Mouse (Mus musculus): ENCODE data around the gene Kri1. TPM values are rescaled to one million over a fixed set of nuclear protein-coding genes. Genes with fewer than 3 reads are reported as not detected.

The Kri1 gene
- total RNA-seq, 2 experiments from 2014 or later = 18.2 to 19.7 TPM

DNA sequence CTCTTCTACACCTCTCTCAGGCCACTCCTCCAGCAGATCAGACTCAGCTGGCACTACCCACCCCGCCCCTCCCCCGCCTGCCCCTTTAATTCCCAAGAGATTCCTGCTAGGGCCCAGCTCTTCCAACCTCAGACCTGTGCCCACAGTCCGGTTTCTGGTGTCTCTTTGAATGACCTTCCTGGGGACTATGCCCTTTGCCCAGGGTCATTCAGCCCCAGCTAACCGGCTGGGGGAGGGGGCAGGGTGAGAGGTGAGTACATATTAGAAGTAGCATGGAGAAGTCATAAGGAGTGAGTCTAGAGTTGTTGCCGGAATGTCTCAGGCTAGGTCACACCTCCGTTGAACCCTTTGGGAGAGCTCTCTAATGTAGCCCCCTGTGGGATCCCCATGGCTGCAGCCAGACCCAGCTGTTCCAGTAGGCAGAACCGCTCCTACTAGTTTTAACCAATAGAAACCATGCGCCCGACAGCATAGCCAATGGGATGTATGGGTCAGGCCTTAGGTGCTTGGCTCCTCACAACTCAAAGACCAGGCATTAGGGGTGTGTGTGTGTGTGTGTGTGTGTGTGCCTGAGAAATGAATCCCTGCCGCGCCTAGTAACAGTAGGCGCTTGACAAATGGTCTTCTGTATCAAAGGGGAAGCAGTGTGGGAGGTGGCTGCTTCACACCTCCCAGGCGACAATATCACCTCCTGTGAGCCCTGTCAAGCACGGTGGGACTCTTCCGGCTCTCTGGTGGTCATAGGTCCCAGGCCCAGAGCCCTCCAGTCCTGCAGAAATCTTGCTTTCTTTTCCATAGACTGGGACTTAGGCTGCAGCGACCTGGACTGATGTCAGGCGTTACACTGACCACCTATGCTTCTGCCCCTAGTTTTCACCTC, 37.9 kb downstream of the Kri1 start:
- no peak for ATAC-seq (replicated peaks; ENCODE audit: low FRiP score, poor library complexity, severe bottlenecking)

GRCm38 (mm10) chr9:21248326-21248725, 39.4 kb downstream of the Kri1 start, which contains the start of gene S1pr5:
Gene S1pr5, minus strand, starts transcription at chr9:21248443.
- ATAC-seq (replicated peaks; ENCODE audit: low FRiP score, poor library complexity, severe bottlenecking) = peak; percentile 40; the same call in 1 of the 2 replicates

DNA sequence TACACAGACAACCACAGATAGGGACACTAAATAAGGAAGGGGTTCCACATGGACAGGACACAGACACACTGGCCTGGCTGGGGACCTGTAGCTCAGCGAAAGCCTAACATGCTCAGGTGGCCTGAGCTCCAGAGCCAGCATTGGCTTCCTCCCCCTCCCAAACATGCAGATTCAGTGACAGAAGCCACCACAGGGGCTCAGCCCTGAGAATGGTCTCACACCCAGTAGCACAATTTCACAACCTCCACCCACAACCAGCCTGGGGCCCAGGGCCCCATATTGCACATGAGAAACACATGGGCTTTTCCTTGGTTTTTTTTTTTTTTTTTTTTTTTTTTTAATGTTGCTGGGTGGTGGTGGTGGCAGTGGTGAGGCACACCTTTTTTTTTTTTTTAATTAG, 41.4 kb downstream of the Kri1 start:
- no peak for ATAC-seq (replicated peaks; ENCODE audit: low FRiP score, poor library complexity, severe bottlenecking)

- ATAC-seq (replicated peaks; ENCODE audit: low FRiP score, poor library complexity, severe bottlenecking) = no peak
These were observed 42.7 kb downstream of the Kri1 start for GRCm38 (mm10) chr9:21245113-21245487.

DNA sequence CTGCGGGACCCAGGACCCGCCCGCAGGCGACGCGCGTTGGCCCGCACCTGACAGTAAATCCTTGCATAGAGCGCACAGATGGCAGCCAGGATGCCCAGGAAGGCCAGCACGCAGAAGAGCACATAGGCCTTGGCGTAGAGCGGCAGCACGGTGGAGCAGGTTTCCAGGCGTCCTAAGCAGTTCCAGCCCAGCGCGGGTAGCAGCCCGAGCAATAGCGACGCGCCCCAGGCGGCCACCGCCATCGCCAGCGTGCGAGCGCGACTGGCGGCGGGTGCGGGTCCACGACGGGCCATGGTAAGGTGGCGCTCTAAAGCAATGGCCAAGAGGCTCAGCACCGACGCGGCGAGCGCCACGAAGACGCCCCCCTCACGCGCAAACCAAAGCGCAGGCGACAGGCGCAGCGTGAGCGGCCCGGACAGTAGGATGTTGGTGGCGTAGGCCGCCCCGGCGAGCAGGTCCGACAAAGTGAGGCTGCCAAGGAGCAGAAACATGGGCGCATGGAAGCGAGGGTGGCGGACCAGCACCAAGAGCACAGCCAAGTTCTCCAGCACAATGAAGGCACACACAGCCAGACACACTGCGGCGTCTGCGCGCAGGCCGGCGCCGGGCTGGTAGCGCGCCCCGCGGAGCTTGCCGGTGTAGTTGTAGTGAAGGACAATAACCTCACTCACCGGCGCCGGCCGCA, 43.2 kb downstream of the Kri1 start:
- ATAC-seq (replicated peaks; ENCODE audit: low FRiP score, poor library complexity, severe bottlenecking) = no peak

- ATAC-seq (replicated peaks; ENCODE audit: low FRiP score, poor library complexity, severe bottlenecking) = no peak
These were observed 43.8 kb downstream of the Kri1 start for GRCm38 (mm10) chr9:21243826-21244427.

DNA sequence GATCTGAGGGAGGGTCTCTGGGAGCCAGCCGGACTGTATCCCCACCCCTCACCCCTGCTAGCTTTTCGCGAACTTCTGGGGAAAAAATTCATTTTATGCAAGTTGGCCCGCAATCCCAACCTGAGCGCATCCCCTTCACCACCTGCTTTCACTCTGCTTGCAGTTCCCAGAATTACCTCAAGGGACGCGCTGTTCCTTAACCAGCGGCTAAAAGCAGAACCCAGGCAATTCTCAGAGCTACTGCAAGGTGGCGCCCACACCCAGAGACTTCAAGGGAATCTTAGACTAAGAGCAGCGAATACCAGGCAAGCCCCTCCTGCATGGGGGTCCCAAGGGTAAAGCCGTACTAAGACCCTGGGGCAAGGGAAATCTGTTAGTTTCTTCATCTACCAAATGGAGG, 46.4 kb downstream of the Kri1 start:
- peak; percentile 75 for ATAC-seq (replicated peaks; ENCODE audit: low FRiP score, poor library complexity, severe bottlenecking)

DNA sequence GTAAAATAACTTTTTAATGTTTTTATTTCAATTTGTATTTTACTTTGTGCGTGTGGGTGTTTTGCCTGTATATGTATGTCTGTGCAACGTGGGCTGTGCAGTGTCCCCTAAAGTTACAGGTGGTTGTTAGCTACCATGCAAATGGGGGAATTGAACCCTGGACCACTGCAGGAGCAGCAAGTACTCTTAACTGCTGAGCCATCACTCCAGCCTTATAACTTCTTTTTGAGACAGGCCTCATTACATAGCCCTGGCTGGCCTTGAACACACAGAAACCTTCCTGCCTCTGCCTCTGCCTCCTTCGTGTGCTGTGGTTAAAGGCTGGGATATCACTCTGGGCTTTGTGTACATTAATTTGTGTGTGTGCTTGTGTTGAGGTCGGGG, 48.3 kb downstream of the Kri1 start:
- peak; percentile 6; the same call in 1 of the 2 replicates for ATAC-seq (replicated peaks; ENCODE audit: low FRiP score, poor library complexity, severe bottlenecking)

- ATAC-seq (replicated peaks; ENCODE audit: low FRiP score, poor library complexity, severe bottlenecking) = peak; percentile 73
These were observed 48.9 kb downstream of the Kri1 start, which contains the start of gene Keap1 for GRCm38 (mm10) chr9:21238733-21239464. Gene Keap1, minus strand, starts transcription at chr9:21239361.

GRCm38 (mm10) chr9:21238004-21238732, 49.6 kb downstream of the Kri1 start:
- no peak for ATAC-seq (replicated peaks; ENCODE audit: low FRiP score, poor library complexity, severe bottlenecking)

DNA sequence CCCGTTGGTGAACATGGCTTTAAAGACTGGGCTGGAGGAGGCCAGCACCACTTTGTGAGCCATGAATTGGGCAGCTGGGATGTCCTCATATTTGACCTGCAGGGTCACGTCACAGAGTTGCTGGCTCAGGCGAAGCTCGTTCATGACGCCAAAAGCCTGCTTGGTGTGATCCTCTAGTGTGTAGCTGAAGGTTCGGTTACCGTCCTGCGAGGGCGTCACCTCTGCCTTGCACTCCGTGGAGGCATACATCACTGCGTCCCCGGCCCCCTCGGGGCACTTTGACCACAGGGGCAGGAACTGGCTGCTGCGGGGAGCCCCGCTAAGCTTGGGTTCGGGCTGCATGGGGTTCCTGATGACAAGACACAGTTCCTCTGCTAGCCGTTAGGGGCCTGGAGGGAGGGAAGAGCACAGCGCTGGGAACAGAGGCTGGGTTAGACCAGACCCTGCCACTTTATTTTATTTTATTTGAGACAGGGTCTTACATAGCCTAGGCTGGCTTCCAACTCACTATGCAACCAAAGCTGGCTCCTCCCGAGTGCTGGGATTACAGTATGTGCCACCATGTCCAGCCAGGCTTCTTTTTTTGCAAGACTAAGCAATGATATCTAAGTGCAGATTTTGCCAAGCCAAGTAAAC, 50.3 kb downstream of the Kri1 start:
- peak; percentile 54 for ATAC-seq (replicated peaks; ENCODE audit: low FRiP score, poor library complexity, severe bottlenecking)

GRCm38 (mm10) chr9:21236991-21237367, 50.8 kb downstream of the Kri1 start:
- no peak for ATAC-seq (replicated peaks; ENCODE audit: low FRiP score, poor library complexity, severe bottlenecking)

DNA sequence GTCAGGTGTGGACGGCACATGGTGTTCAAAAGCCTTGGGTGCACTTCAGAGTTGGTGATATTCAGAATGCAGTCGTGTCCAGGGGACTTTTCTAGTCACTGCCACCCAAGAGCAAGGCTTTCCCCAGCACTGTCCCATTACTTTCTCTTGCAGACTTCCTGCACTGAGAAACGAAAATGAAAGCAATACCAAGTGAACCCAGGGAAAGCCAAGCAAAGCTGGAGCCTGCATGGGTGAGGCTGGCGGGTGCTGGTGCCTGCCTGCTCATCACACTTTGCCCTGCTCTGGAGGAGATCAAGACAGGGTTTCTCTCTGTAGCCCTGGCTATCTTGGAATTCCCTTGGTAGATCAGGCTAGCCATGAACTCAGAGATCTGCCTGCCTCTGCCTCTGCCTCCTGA, 52.4 kb downstream of the Kri1 start:
- ATAC-seq (replicated peaks; ENCODE audit: low FRiP score, poor library complexity, severe bottlenecking) = no peak

DNA sequence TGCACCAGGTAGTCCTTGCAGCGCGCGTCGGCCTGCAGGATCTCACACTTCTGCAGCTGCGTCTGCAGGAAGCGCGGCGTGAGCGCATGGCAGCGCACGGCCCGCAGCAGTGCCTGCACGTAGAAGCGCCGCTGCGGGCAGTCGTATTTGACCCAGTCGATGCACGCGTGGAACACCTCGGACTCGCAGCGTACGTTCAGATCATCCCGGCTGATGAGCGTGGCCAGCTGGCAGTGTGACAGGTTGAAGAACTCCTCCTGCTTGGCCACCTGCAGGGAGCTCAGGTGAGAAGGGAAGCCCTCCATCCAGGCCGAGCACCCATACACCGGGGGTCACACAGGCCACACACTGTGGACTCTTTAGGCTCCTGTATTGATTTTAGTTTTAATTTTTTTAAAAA, 54.0 kb downstream of the Kri1 start:
- no peak for ATAC-seq (replicated peaks; ENCODE audit: low FRiP score, poor library complexity, severe bottlenecking)

- no peak for ATAC-seq (replicated peaks; ENCODE audit: low FRiP score, poor library complexity, severe bottlenecking)
These were observed 54.4 kb downstream of the Kri1 start for GRCm38 (mm10) chr9:21233366-21233765.

- no peak for ATAC-seq (replicated peaks; ENCODE audit: low FRiP score, poor library complexity, severe bottlenecking)
These were observed 54.9 kb downstream of the Kri1 start for GRCm38 (mm10) chr9:21232867-21233266.

DNA sequence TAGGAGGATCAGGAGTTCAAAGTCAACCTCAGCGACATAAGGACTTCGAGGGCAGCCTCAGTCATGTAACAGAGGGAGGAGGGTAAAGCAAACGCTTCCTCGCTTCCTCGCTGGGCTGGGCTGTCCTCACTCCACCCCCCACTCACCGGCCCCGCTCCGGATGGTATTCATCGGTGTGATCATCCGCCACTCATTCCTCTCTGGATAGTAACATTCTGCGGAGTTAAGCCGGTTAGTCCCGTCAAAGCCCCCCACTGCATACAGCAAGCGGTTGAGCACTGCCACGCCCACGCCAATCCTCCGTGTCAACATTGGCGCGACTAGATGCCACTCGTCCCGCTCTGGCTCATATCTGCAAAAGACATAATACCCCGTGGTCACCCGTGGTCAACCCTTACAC, 56.2 kb downstream of the Kri1 start:
- no peak for ATAC-seq (replicated peaks; ENCODE audit: low FRiP score, poor library complexity, severe bottlenecking)

DNA sequence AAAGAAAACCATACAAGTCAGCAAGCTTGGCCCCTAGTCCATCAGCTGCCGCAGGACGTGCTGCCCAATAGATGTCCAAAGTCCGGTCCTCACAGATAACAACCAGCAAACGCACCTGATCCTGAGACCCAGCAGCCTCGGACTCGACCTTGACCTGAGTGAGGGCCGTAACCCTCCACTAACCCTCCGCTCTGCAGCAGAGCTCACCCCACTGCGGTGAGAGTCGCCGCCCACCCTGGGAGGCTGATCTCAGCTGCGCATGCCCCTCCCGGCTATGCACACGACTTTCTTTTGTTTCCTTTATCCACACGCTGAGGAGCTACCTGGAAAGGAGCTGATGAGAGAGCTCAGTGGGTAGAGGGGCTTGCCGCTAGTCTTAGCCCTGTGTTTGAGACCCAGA, 60.4 kb downstream of the Kri1 start:
- no peak for ATAC-seq (replicated peaks; ENCODE audit: low FRiP score, poor library complexity, severe bottlenecking)

DNA sequence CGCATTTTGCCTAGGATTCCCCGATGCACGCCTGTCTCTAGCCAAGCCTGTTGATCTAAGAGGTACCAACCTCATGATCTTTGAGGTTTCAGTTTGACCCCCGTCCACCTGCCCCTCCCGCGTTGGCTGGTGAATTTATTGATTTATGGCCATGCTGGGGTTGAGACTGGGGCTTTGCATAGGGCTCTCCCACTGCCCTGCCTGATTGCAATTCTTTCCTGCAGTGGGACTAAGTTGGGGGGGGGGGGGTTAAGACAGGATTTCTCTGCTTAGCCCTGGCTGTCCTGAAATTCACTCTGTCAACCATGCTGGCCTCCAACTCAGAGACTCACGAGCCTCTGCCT, 62.4 kb downstream of the Kri1 start:
- ATAC-seq (replicated peaks; ENCODE audit: low FRiP score, poor library complexity, severe bottlenecking) = no peak
